Mouse (Mus musculus): ENCODE measurements around the gene Dytn. TPM values are rescaled to one million over a fixed set of nuclear protein-coding genes. Genes with fewer than 3 reads are reported as not detected.

Gene Dytn
- polyA plus RNA-seq (2014; fragmentation: Nextera tagmentation; extraction: Ambion mirVana) = 0.04 and 0.13 TPM in 2 replicates

- Histone ChIP-seq H3K9ac (no peak within 1 kb of the TSS), H3K36me3 (replicated peaks; ENCODE audit: control insufficient read depth, insufficient read depth) (no peaks in the 10 kb centered on the region), H3K4me3 (replicated peaks; ENCODE audit: low read length) (no peak within 1 kb of the TSS), H3K4me1 (replicated peaks; ENCODE audit: control insufficient read depth, insufficient read depth, low read length) (no peaks in the 10 kb centered on the region), H3K27me3 (ENCODE audit: control insufficient read depth, insufficient read depth, low read length) (no peaks in the 10 kb centered on the region), H3K9me3 (ENCODE audit: control insufficient read depth, low read length) (no peaks in the 10 kb centered on the region), H3K27ac (no peak within 1 kb of the TSS), H3K4me2 (replicated peaks) (no peak within 1 kb of the TSS)
- no peak for DNase-seq (ENCODE audit: low spot score)
- ATAC-seq (ENCODE audit: low FRiP score) = no peak
- WGBS = 86% methylated on average over 4 of the region's 4 CpGs
These were observed at the start of gene Dytn for GRCm38 (mm10) chr1:63686827-63687226. TSS of gene Dytn (minus strand) at chr1:63686927.

- Histone ChIP-seq H3K4me1 (replicated peaks; ENCODE audit: control insufficient read depth, insufficient read depth, low read length) (peaks cover 8% of the 10 kb centered on the region), H3K27me3 (ENCODE audit: control insufficient read depth, insufficient read depth, low read length) (no peaks in the 10 kb centered on the region), H3K4me2 (replicated peaks) (peak within 1 kb of the TSS; percentile 73), H3K9ac (peak within 1 kb of the TSS; percentile 77), H3K36me3 (replicated peaks; ENCODE audit: control insufficient read depth, insufficient read depth) (no peaks in the 10 kb centered on the region), H3K9me3 (ENCODE audit: control insufficient read depth, low read length) (no peaks in the 10 kb centered on the region), H3K27ac (no peak within 1 kb of the TSS), H3K4me3 (replicated peaks; ENCODE audit: low read length) (peak within 1 kb of the TSS; percentile 77)
- DNase-seq (ENCODE audit: low spot score) (peak; percentile 99), ATAC-seq (ENCODE audit: low FRiP score) (peak; percentile 95)
- WGBS = under 1% methylated on average over 31 of the region's 31 CpGs
These were observed 43.6 kb upstream of the Dytn start, which contains the start of the genes Mdh1b and Fastkd2 for GRCm38 (mm10) chr1:63730240-63730771. TSS of gene Mdh1b (minus strand) at chr1:63730318. TSS of gene Fastkd2 (plus strand) at chr1:63730614.

GRCm38 (mm10) chr1:63729796-63730195 lies 43.1 kb upstream of the Dytn start:
- Histone ChIP-seq H3K4me3 (replicated peaks; ENCODE audit: low read length) (peak overlapping the region; percentile 77), H3K4me2 (replicated peaks) (peak overlapping the region; percentile 73), H3K27me3 (ENCODE audit: control insufficient read depth, insufficient read depth, low read length) (no peaks in the 10 kb centered on the region), H3K36me3 (replicated peaks; ENCODE audit: control insufficient read depth, insufficient read depth) (no peaks in the 10 kb centered on the region), H3K9me3 (ENCODE audit: control insufficient read depth, low read length) (no peaks in the 10 kb centered on the region), H3K4me1 (replicated peaks; ENCODE audit: control insufficient read depth, insufficient read depth, low read length) (peaks cover 8% of the 10 kb centered on the region), H3K27ac (no peak overlapping the region), H3K9ac (peak overlapping the region; percentile 53)
- ATAC-seq (ENCODE audit: low FRiP score) = peak; percentile 6; the same call in 1 of the 2 replicates
- 38% methylated on average over 8 of the region's 8 CpGs for WGBS
- no peak for DNase-seq (ENCODE audit: low spot score)

- 84% methylated on average over 7 of the region's 7 CpGs for WGBS
- H3K4me3 ChIP-seq (replicated peaks; ENCODE audit: low read length) = no peak overlapping the region
- ATAC-seq (ENCODE audit: low FRiP score) = no peak
- no peaks in the 10 kb centered on the region for H3K4me1 ChIP-seq (replicated peaks; ENCODE audit: control insufficient read depth, insufficient read depth, low read length)
- H3K9ac ChIP-seq = no peak overlapping the region
- DNase-seq (ENCODE audit: low spot score) = no peak
- no peaks in the 10 kb centered on the region for H3K36me3 ChIP-seq (replicated peaks; ENCODE audit: control insufficient read depth, insufficient read depth)
- no peaks in the 10 kb centered on the region for H3K27me3 ChIP-seq (ENCODE audit: control insufficient read depth, insufficient read depth, low read length)
- no peaks in the 10 kb centered on the region for H3K9me3 ChIP-seq (ENCODE audit: control insufficient read depth, low read length)
- no peak overlapping the region for H3K4me2 ChIP-seq (replicated peaks)
- H3K27ac ChIP-seq = no peak overlapping the region
These were observed 33.4 kb upstream of the Dytn start for GRCm38 (mm10) chr1:63720161-63720560.

- no peaks in the 10 kb centered on the region for H3K36me3 ChIP-seq (replicated peaks; ENCODE audit: control insufficient read depth, insufficient read depth)
- H3K4me3 ChIP-seq (replicated peaks; ENCODE audit: low read length) = no peak overlapping the region
- H3K9ac ChIP-seq = no peak overlapping the region
- DNase-seq (ENCODE audit: low spot score) (no peak), ATAC-seq (ENCODE audit: low FRiP score) (no peak)
- H3K27me3 ChIP-seq (ENCODE audit: control insufficient read depth, insufficient read depth, low read length) = no peaks in the 10 kb centered on the region
- no peak overlapping the region for H3K27ac ChIP-seq
- no peaks in the 10 kb centered on the region for H3K4me1 ChIP-seq (replicated peaks; ENCODE audit: control insufficient read depth, insufficient read depth, low read length)
- H3K4me2 ChIP-seq (replicated peaks) = no peak overlapping the region
- WGBS = 54% methylated on average over 3 of the region's 3 CpGs
- H3K9me3 ChIP-seq (ENCODE audit: control insufficient read depth, low read length) = no peaks in the 10 kb centered on the region
These were observed 22.1 kb upstream of the Dytn start for GRCm38 (mm10) chr1:63708876-63709275.

GRCm38 (mm10) chr1:63705733-63706132 lies 19.0 kb upstream of the Dytn start:
- Histone ChIP-seq H3K4me3 (replicated peaks; ENCODE audit: low read length) (no peak overlapping the region), H3K9ac (no peak overlapping the region), H3K9me3 (ENCODE audit: control insufficient read depth, low read length) (no peaks in the 10 kb centered on the region), H3K27me3 (ENCODE audit: control insufficient read depth, insufficient read depth, low read length) (no peaks in the 10 kb centered on the region), H3K4me2 (replicated peaks) (no peak overlapping the region), H3K27ac (no peak overlapping the region), H3K4me1 (replicated peaks; ENCODE audit: control insufficient read depth, insufficient read depth, low read length) (no peaks in the 10 kb centered on the region), H3K36me3 (replicated peaks; ENCODE audit: control insufficient read depth, insufficient read depth) (no peaks in the 10 kb centered on the region)
- DNase-seq (ENCODE audit: low spot score) (peak; percentile 30), ATAC-seq (ENCODE audit: low FRiP score) (no peak)
- 75% methylated on average over 5 of the region's 5 CpGs for WGBS

- H3K27me3 ChIP-seq (ENCODE audit: control insufficient read depth, insufficient read depth, low read length) = no peaks in the 10 kb centered on the region
- no peak overlapping the region for H3K4me2 ChIP-seq (replicated peaks)
- H3K27ac ChIP-seq = no peak overlapping the region
- no peak overlapping the region for H3K9ac ChIP-seq
- DNase-seq (ENCODE audit: low spot score) = no peak
- ATAC-seq (ENCODE audit: low FRiP score) = no peak
- WGBS = 70% methylated on average over 3 of the region's 3 CpGs
- no peaks in the 10 kb centered on the region for H3K9me3 ChIP-seq (ENCODE audit: control insufficient read depth, low read length)
- no peaks in the 10 kb centered on the region for H3K4me1 ChIP-seq (replicated peaks; ENCODE audit: control insufficient read depth, insufficient read depth, low read length)
- no peak overlapping the region for H3K4me3 ChIP-seq (replicated peaks; ENCODE audit: low read length)
- no peaks in the 10 kb centered on the region for H3K36me3 ChIP-seq (replicated peaks; ENCODE audit: control insufficient read depth, insufficient read depth)
These were observed 10.1 kb upstream of the Dytn start for GRCm38 (mm10) chr1:63696861-63697260.

- Histone ChIP-seq H3K4me2 (replicated peaks) (no peak overlapping the region), H3K27ac (no peak overlapping the region), H3K9ac (no peak overlapping the region), H3K36me3 (replicated peaks; ENCODE audit: control insufficient read depth, insufficient read depth) (no peaks in the 10 kb centered on the region), H3K27me3 (ENCODE audit: control insufficient read depth, insufficient read depth, low read length) (no peaks in the 10 kb centered on the region), H3K4me3 (replicated peaks; ENCODE audit: low read length) (no peak overlapping the region), H3K9me3 (ENCODE audit: control insufficient read depth, low read length) (no peaks in the 10 kb centered on the region), H3K4me1 (replicated peaks; ENCODE audit: control insufficient read depth, insufficient read depth, low read length) (no peaks in the 10 kb centered on the region)
- ATAC-seq (ENCODE audit: low FRiP score) (no peak), DNase-seq (ENCODE audit: low spot score) (no peak)
- 92% methylated on average over 3 of the region's 3 CpGs for WGBS
These were observed 10.8 kb downstream of the Dytn start for GRCm38 (mm10) chr1:63675975-63676374.

- DNase-seq (ENCODE audit: low spot score) (peak; percentile 84), ATAC-seq (ENCODE audit: low FRiP score) (peak; percentile 81)
- Histone ChIP-seq H3K4me3 (replicated peaks; ENCODE audit: low read length) (no peak overlapping the region), H3K9ac (no peak overlapping the region), H3K4me2 (replicated peaks) (peak overlapping the region; percentile 31), H3K27me3 (ENCODE audit: control insufficient read depth, insufficient read depth, low read length) (no peaks in the 10 kb centered on the region), H3K27ac (no peak overlapping the region), H3K4me1 (replicated peaks; ENCODE audit: control insufficient read depth, insufficient read depth, low read length) (peaks cover 16% of the 10 kb centered on the region; the same call in 1 of the 2 replicates), H3K9me3 (ENCODE audit: control insufficient read depth, low read length) (no peaks in the 10 kb centered on the region), H3K36me3 (replicated peaks; ENCODE audit: control insufficient read depth, insufficient read depth) (no peaks in the 10 kb centered on the region)
- 1% methylated on average over 3 of the region's 3 CpGs for WGBS
These were observed 17.9 kb downstream of the Dytn start for GRCm38 (mm10) chr1:63668852-63669160.

Data from hindbrain, embryonic 14.5 days (tissue).